Mouse (Mus musculus): ENCODE results near the gene Mtif3.

Mtif3 gene

DNA sequence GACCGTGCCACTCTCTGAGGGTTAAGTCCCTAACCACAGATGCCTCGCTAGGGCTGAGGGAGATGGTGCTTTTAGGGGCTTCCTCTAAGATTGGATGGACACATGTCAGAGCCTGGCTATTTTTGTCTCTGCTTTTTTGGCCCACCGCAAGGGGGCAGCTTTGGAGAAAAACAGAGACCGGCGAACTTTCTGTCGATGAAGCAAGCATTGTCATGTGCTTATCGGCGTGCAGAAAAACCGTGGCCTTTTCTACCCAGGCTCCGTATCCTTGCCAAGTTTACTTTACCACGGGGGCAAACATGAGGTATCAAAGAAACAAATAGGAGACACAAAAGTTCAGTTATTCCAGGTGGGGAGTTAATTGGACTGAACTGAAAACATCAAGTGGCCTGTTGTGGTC lies 55.0 kb downstream of the Mtif3 start:
- ChIA-PET POLR2A (interaction anchor here in 1 of 4 experiments (0.6 to 2.0 kb wide), 3 partner anchors 11 to 297 kb away, joined by 3 to 5 read pairs (median 3); partner anchors contain the start of gene Rpl21), CTCF (interaction anchor here (0.5 to 7.0 kb wide), 34 partner anchors 8 to 466 kb away, joined by 3 to 100 read pairs (median 5); partner anchors contain the start of gene Rasl11a (in 1 of the 4))

DNA sequence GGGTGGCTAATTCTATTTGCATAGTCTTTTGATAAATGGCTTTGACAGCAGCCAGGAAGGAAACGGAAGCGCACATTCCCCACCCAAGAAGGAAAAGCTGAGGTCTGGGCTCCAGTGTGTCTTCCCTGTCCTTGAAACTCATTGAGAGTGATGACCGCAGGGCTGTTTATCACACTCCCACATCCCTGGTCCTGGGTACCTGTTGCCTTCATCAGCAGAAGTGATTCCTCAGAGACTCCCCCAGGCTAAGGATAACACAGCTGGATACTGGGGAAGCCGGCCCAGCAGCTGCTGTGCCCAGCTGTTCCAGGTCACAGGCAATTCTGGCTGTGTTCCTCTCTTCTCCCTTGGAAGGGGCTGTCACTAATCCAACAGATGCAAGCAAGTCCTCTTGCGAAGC lies 56.1 kb downstream of the Mtif3 start:
- CTCF ChIA-PET: interaction anchor here (0.5 to 7.0 kb wide), 39 partner anchors 8 to 413 kb away, joined by 3 to 100 read pairs (median 5); no protein-coding TSS in a partner anchor
- POLR2A ChIA-PET: interaction anchor here in 1 of 4 experiments (0.7 to 1.6 kb wide), 4 partner anchors 12 to 78 kb away, joined by 3 to 4 read pairs (median 3); no protein-coding TSS in a partner anchor

DNA sequence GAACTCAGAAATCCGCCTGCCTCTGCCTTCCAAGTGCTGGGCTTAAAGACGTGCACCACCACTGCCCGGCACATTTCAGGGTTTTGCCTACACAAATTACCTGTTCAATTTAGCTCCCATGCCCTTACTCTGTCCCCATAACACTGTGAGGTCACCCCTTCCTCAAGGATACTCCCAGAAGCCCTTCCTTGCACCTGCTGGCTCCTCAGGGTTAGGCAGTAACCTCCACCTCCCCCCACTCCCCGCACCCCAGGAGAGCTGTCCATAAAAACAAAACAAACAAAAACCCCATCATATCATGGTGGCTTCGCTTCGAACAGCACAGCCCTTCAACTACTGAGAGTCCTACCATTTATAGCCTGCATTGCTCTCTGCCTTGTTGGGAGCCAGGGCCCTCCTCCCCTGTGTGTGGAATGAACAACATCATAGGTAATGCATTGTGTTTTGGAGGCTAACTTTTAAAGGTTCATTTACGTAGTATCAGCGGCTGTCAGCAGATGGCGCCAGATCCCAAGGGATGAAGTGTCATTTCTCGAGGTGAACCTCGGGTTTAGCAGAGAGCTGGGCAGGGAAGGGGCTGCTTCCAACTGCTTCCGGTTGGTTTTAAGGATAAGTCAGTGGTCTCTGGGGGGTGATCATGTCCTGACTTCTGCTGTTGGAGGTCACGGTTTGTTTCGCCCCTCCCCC lies 58.0 kb downstream of the Mtif3 start:
- CTCF ChIA-PET: interaction anchor here (0.6 to 7.0 kb wide), 74 partner anchors 8 to 414 kb away, joined by 3 to 100 read pairs (median 4); partner anchors contain the start of gene Rasl11a (in 2 of the 4)
- POLR2A ChIA-PET: interaction anchor here in 1 of 4 experiments (0.6 to 1.7 kb wide), 6 partner anchors 59 to 230 kb away, joined by 3 to 6 read pairs (median 4); partner anchors contain the start of gene Rasl11a

DNA sequence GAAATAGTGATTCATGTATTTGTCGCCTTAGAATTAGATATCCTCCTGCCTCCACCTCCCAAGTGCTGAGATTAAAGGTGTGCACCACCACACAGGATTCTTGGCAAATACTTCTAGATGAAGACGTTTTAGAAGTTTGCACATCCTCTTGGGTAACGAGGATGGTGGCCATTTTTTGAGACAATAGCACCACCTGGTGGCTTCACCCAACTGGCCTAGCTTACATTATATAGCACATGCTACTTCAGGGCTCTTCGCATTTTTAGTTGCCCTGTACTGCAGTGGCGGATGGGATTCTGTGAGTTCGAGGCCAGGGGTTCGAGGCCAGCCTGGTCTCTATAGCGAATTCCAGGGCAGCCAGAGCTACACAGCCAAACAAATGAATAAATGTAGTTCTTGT lies 59.2 kb downstream of the Mtif3 start:
- ChIA-PET POLR2A (interaction anchor here (0.6 to 2.4 kb wide), 18 partner anchors 15 to 354 kb away, joined by 3 to 14 read pairs (median 4); partner anchors contain the start of genes Lnx2 (in 1 of the 4), Polr1d (in 1 of the 4) and Rasl11a (in 1 of the 4)), CTCF (interaction anchor here (0.6 to 7.0 kb wide), 58 partner anchors 9 to 1170 kb away, joined by 3 to 100 read pairs (median 5); partner anchors contain the start of gene Rasl11a (in 1 of the 4))
